Mouse (Mus musculus): ENCODE data around the gene Rps3a1.
"Not testable (repeated sequence)": the region's sequence is repeated elsewhere in the genome, so short reads cannot be mapped to it uniquely, and the experiment has no call there.

The Rps3a1 gene

DNA sequence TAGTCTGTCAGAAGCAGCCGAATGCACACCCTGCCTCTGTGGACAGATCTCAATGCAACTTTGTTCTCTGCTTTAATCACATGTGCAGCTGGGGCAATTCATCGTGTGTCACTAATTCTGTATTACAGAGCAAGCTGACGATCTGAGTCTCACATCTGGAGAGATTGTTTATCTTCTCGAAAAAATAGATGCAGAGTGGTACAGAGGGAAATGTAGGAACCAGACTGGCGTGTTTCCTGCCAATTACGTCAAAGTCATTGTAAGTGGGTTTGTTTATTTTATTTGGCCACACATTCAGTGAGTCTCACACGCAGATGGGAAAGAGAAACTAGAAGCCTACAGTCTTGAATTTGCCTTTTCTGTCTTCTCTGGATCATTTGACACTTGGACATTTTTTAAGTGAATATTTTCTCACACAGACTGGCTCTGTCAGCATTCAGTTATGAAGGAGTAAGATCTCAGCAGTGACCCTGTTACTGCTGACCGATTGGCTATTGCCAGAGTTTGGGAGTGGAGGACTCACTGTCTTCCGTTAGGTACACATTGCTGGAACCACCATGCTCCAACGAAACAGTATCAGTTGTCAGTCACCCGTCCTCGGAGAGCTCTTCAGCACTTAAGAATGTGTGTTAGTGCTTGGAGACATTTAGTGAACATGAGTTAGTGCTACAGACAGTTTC is 27.7 kb downstream of the Rps3a1 start:
- no peak for DNase-seq

DNA sequence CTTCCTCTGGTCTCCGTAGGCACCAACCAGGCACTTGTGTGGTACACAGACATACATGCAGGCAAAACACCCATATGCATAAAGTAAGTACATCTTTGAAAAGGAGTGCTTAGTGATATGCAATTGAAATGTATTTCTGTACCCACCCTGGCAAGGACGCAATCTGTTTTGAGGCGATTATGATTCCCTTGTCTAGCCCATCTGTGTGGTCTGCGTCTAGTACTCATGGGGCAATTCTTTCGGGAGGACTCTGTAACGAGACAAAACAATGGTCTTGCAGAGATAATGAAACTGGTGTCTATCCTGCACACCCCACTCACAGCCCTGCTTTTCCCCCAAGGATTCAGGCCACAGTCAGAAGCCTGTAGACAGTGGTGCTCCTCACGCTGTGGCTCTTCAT is 29.7 kb downstream of the Rps3a1 start:
- DNase-seq = no peak

DNA sequence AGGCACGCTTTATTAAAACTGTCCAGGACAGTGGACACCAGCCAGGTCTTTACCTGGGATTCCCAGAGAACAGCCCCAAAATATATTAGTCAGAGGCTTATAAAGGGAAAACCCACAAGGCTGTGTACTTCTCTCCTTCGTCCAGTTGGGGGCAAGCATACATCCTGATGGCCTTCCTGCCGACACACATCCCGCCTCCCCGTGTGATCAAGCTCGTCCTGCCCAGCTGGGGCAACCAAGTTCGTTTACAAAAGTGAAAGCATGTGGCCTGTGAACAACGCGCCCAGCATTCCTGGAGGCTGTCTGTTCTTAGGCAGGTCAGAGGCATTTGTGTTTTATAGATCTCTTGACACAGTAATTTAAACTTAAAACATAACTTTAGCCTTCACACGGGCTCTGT is 32.4 kb downstream of the Rps3a1 start:
- peak; percentile 17 to 30 for DNase-seq

DNA sequence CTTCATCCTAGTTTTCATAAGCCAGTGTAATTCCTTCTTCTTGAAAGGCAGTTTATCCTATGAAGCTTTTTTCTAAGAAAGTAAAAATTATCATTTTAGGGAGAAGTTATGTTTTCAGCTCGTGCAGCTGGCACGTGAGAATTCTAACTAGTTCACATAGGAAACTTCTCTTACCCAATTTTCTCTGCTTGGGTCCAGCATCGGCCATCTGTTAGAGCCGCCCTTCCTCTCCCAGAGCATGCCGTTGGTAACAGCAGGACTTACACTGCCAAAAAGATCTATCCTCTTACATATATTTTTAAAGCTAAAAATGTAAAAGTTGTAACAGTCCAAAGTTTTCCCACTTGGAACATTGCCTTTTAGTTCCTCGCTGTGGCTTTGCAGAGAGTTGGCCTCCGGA is 33.4 kb downstream of the Rps3a1 start:
- no peak for DNase-seq

DNA sequence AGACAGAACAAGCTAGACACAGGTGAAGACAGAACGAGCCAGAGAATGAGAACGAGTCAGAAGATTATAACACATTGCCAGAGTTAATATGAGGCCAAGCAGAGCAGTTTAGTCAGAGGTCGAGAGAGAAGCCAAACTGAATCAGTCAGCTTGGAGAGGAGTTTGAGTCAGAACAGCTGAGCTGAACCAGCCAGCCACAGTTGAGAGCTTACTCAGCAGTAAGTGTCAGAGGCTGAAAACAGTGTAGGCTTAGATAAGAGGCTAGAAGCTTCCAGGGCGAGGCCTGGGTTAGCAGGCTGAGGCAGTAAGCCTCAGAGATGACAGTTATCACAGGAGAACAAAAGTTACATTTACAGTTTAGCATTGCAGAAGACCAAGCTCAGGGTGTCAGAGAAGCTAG is 33.9 kb downstream of the Rps3a1 start:
- DNase-seq = no peak

DNA sequence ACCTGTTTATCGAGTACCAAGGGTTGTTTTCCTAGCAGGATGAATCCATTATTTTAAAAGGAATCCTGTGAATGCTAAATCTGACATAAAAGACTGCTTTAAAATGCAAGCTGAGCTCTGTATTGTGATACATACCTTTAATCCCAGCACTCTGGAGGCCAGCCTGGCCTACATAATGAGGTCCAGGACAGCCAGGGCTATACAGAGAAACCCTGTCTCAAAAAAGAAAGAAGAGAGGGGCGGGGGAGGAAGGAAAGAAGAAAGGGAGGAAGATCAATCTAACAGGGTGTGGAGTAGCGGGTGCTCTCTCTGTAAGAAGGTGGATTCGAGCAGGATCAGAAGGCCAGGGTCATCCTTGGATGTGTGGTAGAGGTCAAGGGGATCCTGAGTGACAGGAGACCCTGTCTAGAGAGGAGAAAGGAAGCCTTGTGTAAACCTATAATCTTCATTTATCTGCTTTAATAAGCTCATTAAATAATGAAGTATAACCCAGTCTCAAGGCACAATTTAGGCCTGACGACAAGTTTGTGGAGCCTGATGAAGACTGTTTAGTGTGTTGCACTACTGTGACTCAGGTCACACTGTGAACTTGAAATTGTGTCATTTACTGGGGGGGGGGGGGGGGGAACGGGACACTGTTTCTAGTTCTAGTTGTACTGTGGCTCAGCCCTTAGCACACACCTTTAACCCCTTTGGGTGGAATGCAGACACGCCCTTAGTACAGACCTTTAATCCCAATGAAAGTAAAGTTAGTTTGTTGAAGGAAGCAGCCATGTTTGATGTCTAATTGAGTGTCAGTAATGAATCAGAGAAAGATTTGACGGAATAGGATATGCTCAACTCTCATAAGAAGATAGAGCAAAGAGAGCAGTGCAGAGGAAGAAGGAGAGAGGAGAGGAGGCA is 34.6 kb downstream of the Rps3a1 start:
- DNase-seq = no peak

DNA sequence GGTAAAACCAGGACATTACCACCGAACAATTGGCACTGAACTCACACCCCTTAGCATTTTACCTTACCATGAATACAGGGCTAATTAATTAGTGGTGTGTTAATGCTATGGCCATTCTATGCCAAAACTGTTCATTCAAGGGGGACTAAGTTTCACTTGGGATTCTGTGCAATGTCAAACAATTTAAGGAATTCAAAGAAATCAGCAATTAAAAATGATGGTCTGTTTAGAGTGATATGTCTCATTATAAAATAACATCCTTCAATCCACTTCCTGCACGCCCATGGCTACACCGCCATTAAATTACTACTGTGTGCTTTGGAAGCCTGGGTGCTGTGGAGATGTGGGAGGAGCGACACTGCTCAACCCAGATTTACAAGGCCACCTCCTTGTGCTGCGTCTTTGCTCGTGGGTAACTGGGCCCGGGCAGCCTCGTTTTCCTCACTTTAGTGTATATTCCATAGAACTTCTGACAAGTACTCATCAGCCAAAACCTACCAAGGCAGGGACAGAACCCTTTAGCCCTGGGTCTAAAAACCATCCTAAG is 36.3 kb downstream of the Rps3a1 start:
- DNase-seq = no peak

DNA sequence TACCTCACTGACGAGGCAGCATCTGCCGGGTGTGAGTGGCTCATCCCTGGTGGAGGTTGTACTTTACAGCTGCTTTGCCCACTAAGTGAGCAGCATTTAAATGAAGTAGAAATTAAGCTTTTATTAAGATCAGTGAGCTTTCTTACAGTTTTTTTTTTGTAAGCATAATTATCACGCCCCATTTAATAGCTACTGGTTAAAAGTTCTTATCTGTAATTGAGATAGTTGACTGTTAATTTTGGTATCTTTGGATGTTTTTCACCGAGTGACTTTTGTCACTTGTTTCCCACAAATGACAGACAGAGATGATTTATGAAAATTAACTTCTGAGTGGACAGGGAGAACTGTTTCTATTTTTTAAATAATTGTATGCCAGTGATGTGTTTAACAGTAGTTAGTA is 37.6 kb downstream of the Rps3a1 start:
- no peak for DNase-seq

DNA sequence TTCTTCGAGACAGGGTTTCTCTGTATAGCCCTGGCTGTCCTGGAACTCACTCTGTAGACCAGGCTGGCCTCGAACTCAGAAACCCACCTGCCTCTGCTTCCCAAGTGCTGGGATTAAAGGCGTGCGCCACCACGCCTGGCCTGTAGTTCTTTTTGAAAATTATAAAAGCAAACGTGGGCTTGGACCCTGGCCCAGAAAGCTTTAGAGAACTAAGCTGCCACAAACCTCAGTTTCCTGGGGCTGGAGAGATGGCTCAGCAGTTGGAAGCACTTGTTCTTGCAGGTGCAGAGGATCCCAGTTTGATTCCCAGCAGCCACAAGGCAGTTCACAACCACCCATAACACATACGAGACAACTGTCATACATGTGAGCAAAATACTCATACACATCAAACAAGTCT is 38.1 kb downstream of the Rps3a1 start:
- not testable (repeated sequence) for DNase-seq

DNA sequence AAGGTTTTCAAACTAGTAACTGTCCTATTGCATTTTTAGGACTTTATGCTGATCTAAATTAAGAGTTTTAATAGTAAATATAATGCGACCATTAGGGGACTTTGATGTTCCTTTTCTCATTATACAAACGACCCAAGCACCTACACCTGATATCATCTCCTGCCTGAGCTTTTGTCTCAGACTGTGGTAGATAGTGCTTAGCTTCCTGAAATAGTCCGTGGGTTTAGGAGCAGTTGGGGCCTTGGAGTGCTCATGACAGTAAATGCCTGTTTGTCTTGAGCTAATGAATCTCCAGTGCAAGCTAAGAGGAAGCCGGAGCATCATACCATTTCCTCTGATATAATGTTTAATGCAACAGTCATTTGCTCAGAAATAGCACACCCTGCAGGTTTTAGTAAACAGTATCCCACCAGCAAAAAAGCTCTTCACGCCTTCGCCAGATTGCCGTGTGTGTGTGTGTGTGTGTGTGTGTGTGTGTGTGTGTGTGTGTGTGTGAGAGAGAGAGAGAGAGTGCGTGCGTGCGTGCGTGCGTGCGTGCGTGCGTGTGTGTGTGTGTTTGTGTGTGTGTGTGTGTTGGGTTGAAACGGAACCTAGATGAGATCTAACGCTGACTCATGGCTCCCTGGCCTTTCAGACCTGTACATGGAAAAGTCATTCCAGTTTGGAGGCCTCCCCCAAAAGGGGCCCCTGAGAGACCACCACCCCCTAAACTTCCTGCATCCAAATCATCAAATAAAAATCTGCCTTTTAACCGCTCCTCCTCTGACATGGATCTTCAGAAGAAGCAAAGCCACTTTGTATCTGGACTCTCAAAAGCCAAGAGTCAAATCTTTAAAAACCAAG is 38.8 kb downstream of the Rps3a1 start:
- DNase-seq = peak in 1 of 2 experiments; percentile 5

DNA sequence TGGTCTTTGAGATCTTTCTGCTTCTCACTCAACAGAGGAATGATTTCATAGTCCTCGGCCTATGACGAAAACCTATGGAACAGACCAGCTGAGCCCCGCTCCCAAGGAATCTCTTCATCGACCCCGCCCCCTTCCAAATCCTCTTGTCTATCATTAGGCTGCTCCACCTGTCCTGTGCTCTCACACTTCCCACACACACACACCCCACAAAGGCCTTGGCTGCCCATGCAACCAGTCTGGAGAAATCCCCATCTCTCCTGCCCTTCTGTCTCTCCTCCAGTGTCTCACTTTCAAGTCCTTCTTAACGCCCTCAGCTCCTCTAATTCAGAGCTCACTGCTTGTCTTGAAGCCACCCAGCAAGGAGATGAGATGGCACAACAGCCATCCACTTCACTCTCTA is 40.5 kb downstream of the Rps3a1 start:
- DNase-seq = no peak

DNA sequence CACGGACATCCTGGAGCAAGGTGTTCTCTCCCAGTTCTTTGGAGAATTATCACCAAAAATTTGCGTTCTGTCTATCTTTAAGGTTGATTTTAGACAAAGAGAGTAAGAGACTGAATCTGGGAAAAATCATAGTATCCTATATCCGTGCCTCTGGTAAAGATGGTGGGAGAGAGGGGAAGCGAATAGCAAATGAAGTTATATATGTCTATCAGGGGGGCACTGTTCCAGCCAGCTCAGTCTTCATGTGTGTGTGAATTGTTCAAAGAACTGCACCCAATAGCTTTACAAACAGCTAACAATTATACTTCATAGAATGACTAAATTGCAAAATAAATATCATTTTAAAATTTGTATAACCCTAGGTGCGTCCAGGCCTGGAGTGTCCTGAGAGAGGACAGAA is 48.6 kb downstream of the Rps3a1 start:
- no peak for DNase-seq

DNA sequence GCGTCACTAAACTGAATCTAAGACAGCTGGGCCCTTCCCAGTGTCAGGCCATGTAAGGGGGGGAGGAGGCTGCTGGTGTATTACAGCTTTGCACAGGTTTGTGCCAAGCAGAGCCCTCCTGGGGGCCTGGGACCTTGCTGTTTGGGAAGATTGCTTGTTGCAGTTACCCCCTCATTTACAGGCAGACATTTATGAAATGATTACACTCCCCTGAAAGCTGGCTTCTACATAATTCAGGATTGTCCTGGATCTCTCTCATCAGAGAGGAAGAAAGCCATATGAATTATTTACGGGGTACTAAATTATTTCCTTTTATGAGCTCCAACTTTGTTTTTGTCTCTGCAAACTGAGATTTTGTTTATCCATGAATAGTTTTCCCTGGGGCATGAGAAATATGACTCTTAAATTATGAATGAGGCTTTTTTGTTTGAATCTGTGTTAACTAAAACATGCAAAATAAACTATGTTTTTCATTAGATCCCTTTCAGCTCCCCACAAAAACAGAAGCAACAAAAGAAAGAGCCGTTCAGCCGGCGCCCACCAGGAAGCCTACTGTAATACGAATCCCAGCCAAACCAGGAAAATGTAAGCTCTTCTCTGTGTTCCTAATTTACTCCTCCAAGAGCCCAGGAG is 49.2 kb downstream of the Rps3a1 start:
- DNase-seq = no peak

All from spleen, adult 18-20 months (tissue).